ENCODE assay signal across 8 mouse cellular contexts in genomic region chr16:87495716-87496447, GRCm38 (mm10). TPM values are rescaled to one million over a fixed set of nuclear protein-coding genes. Genes with fewer than 3 reads are reported as not detected.
DNase-seq lines count a peak whose midpoint lies in the region; ATAC-seq and TF ChIP-seq lines count a peak whose summit lies in the region.

TSS of gene Cct8 (minus strand) at chr16:87495873.

- H3K4me2 ChIP-seq in forebrain, embryonic 13.5 days, result peak within 1 kb of the TSS; percentile 86
- peak within 1 kb of the TSS; percentile 96 for H3K4me2 ChIP-seq in liver, postnatal 0 days (ENCODE audit: low read depth, low read length)
- peak within 1 kb of the TSS; percentile 89 for H3K4me2 ChIP-seq in neural tube, embryonic 14.5 days (ENCODE audit: low read depth, low read length)

- TF ChIP-seq POLR2A in ES-Bruce4 (IDR thresholded peaks at IDR 0.05; ENCODE audit: insufficient read depth, low read length), result peak; percentile 82

- H3K4me3 ChIP-seq in ES-Bruce4 (ENCODE audit: low read depth, low read length), result peak within 1 kb of the TSS; percentile 97
- H3K4me3 ChIP-seq in forebrain, embryonic 13.5 days, result peak within 1 kb of the TSS; percentile 83
- H3K4me3 ChIP-seq in liver, postnatal 0 days (ENCODE audit: low read depth, low read length), result peak within 1 kb of the TSS; percentile 100
- H3K4me3 ChIP-seq in neural tube, embryonic 14.5 days (ENCODE audit: low read depth, low read length), result peak within 1 kb of the TSS; percentile 91

- TF ChIP-seq EP300 in ES-Bruce4 (IDR thresholded peaks at IDR 0.05; ENCODE audit: insufficient read depth, low read depth, low read length), result 0 out of 2 replicates have a peak, but pooled peaks have one; percentile 57
- TF ChIP-seq EP300 in liver, postnatal 0 days (IDR thresholded peaks at IDR 0.05; ENCODE audit: low read depth), result peak; percentile 91

- H3K9me3 ChIP-seq in ES-Bruce4 (replicated peaks; ENCODE audit: control insufficient read depth, insufficient read depth, low read length, poor library complexity, severe bottlenecking), result no peaks in the 10 kb centered on the region
- no peaks in the 10 kb centered on the region for H3K9me3 ChIP-seq in forebrain, embryonic 13.5 days (replicated peaks)
- H3K9me3 ChIP-seq in liver, postnatal 0 days (ENCODE audit: low read length), result no peaks in the 10 kb centered on the region
- no peaks in the 10 kb centered on the region for H3K9me3 ChIP-seq in neural tube, embryonic 14.5 days (ENCODE audit: control insufficient read depth, low read length)

- under 1% methylated on average over 48 of the region's 48 CpGs for whole genome bisulfite sequencing in forebrain, embryonic 13.5 days
- under 1% methylated on average over 48 of the region's 48 CpGs for WGBS in large intestine, adult 2 months
- WGBS in liver, postnatal 0 days (ENCODE audit: insufficient replicate concordance), result under 1% methylated on average over 48 of the region's 48 CpGs
- WGBS in neural tube, embryonic 14.5 days, result under 1% methylated on average over 48 of the region's 48 CpGs

- peak within 1 kb of the TSS; percentile 95 for H3K9ac ChIP-seq in ES-Bruce4 (ENCODE audit: low read depth, poor library complexity, severe bottlenecking)
- H3K9ac ChIP-seq in forebrain, embryonic 13.5 days, result peak within 1 kb of the TSS; percentile 96
- H3K9ac ChIP-seq in liver, postnatal 0 days (replicated peaks), result peak within 1 kb of the TSS; percentile 100
- peak within 1 kb of the TSS; percentile 91 for H3K9ac ChIP-seq in neural tube, embryonic 14.5 days (replicated peaks; ENCODE audit: low read depth, low read length)

- peak; percentile 94 for ATAC-seq in cerebellum, adult (ENCODE audit: insufficient number of reproducible peaks, low FRiP score, low TSS enrichment)
- ATAC-seq in forebrain, embryonic 13.5 days, result peak; percentile 96
- ATAC-seq in liver, postnatal 0 days, result peak; percentile 94
- peak; percentile 96 for ATAC-seq in neural tube, embryonic 14.5 days (ENCODE audit: low read depth)

- H3K27ac ChIP-seq in ES-Bruce4 (ENCODE audit: insufficient read depth, low read length), result no peak within 1 kb of the TSS; the same call in 1 of the 2 replicates
- peak within 1 kb of the TSS; percentile 77 for H3K27ac ChIP-seq in forebrain, embryonic 13.5 days
- peak within 1 kb of the TSS; percentile 98 for H3K27ac ChIP-seq in liver, postnatal 0 days (ENCODE audit: low read depth)
- H3K27ac ChIP-seq in neural tube, embryonic 14.5 days (ENCODE audit: low read depth, low read length), result peak within 1 kb of the TSS; percentile 85

- H3K36me3 ChIP-seq in ES-Bruce4 (ENCODE audit: control insufficient read depth, insufficient read depth, low read length, poor library complexity, severe bottlenecking), result peaks cover 32% of the 10 kb centered on the region
- H3K36me3 ChIP-seq in forebrain, embryonic 13.5 days (ENCODE audit: poor library complexity, severe bottlenecking), result peaks cover 34% of the 10 kb centered on the region
- H3K36me3 ChIP-seq in liver, postnatal 0 days (replicated peaks; ENCODE audit: insufficient read depth, low read length), result peaks cover 26% of the 10 kb centered on the region
- peaks cover 8% of the 10 kb centered on the region for H3K36me3 ChIP-seq in neural tube, embryonic 14.5 days (ENCODE audit: control insufficient read depth, insufficient read depth, low read length)

- no peak for TF ChIP-seq CTCF in ES-Bruce4 (IDR thresholded peaks at IDR 0.05; ENCODE audit: low read depth, low read length)
- no peak for TF ChIP-seq CTCF in liver, postnatal 0 days (IDR thresholded peaks at IDR 0.05; ENCODE audit: low read depth)

- intact Hi-C loops in heart, postnatal 10 days (cut with DNase I), result loop anchor here (5.0 kb wide), 1 partner anchor 201 kb away; the partner anchor contains the start of gene Bach1

- no peaks in the 10 kb centered on the region for H3K4me1 ChIP-seq in ES-Bruce4 (ENCODE audit: control insufficient read depth, insufficient read depth, low read length)
- H3K4me1 ChIP-seq in forebrain, embryonic 13.5 days, result peaks cover 19% of the 10 kb centered on the region
- H3K4me1 ChIP-seq in liver, postnatal 0 days (ENCODE audit: insufficient read depth), result peaks cover 18% of the 10 kb centered on the region
- peaks cover 10% of the 10 kb centered on the region for H3K4me1 ChIP-seq in neural tube, embryonic 14.5 days (ENCODE audit: control insufficient read depth, insufficient read depth, low read length)

- H3K27me3 ChIP-seq in ES-Bruce4 (ENCODE audit: control insufficient read depth, insufficient read depth, low read length, poor library complexity, severe bottlenecking), result no peaks in the 10 kb centered on the region
- H3K27me3 ChIP-seq in forebrain, embryonic 13.5 days, result no peaks in the 10 kb centered on the region
- H3K27me3 ChIP-seq in liver, postnatal 0 days (ENCODE audit: insufficient read depth, low read length), result no peaks in the 10 kb centered on the region
- no peaks in the 10 kb centered on the region for H3K27me3 ChIP-seq in neural tube, embryonic 14.5 days (ENCODE audit: control insufficient read depth, insufficient read depth, low read length)

- DNase-seq in heart, postnatal 10 days, result peak; percentile 98
- peak; percentile 93 for DNase-seq in large intestine, adult 2 months (ENCODE audit: low read depth, low spot score)
- DNase-seq in liver, postnatal 0 days, result peak; percentile 98
- peak; percentile 99 for DNase-seq in testis, postnatal 10 days (ENCODE audit: low spot score)

RNA-seq across cellular contexts. Expression of gene Cct8, which starts in this region (rescaled TPM):
- 653 and 655 TPM in 2 replicates for polyA plus RNA-seq in ES-Bruce4 (2011; ENCODE audit: insufficient read depth, insufficient read length, low read depth, missing spikeins)
- 524 and 547 TPM in 2 replicates for polyA plus RNA-seq in forebrain, embryonic 13.5 days (2015; fragmentation: Nextera tagmentation; extraction: Ambion mirVana)
- 100 to 1,000 TPM; 177 to 194 TPM for total RNA-seq in heart, postnatal 10 days (2021)
- polyA plus RNA-seq in large intestine, adult 2 months (2012; rRNA removed), result 27.4 and 31.4 TPM in 2 replicates
- polyA plus RNA-seq in liver, postnatal 0 days (2015; fragmentation: Nextera tagmentation; extraction: Ambion mirVana), result 169 and 170 TPM in 2 replicates
- 410 and 431 TPM in 2 replicates for polyA plus RNA-seq in neural tube, embryonic 14.5 days (2014; fragmentation: Nextera tagmentation; extraction: Ambion mirVana)
